Mouse (Mus musculus) spleen, adult 18-20 months (tissue): ENCODE measurements at regions not wholly inside any gene's neighbourhood (a gene's known extent, or its start where the extent isn't known, plus 50 kb on each side); places are given as distances from the start of the nearest gene placed in this dataset.
"Not testable (repeated sequence)": the region's sequence is repeated elsewhere in the genome, so short reads cannot be mapped to it uniquely, and the experiment has no call there.

Experiments used
- DNase-seq, 2 experiments: peaks; one replicate each; pipeline ENCODE4 v3.0.0; 2022; ENCODE audit warnings: mixed read lengths in 2 of 2

- DNase-seq, result peak; percentile 74 to 79
These were observed 113.3 kb downstream of the Tomm20 start for GRCm38 (mm10) chr8:126832163-126832978.

GRCm38 (mm10) chr8:126831312-126832162, 114.1 kb downstream of the Tomm20 start:
- no peak for DNase-seq

GRCm38 (mm10) chr8:126830242-126830530, 115.5 kb downstream of the Tomm20 start:
- no peak for DNase-seq

- DNase-seq, result no peak
These were observed 116.0 kb downstream of the Tomm20 start for GRCm38 (mm10) chr8:126829376-126830241.

- no peak for DNase-seq
These were observed 117.8 kb downstream of the Tomm20 start for GRCm38 (mm10) chr8:126827681-126828383.

GRCm38 (mm10) chr8:126826328-126827285, 119.0 kb downstream of the Tomm20 start:
- no peak for DNase-seq

GRCm38 (mm10) chr8:126825877-126826276, 119.8 kb downstream of the Tomm20 start:
- DNase-seq, result no peak

- DNase-seq, result no peak
These were observed 121.0 kb downstream of the Tomm20 start for GRCm38 (mm10) chr8:126824575-126825208.

GRCm38 (mm10) chr8:126822269-126822668, 123.4 kb downstream of the Tomm20 start:
- DNase-seq, result no peak

GRCm38 (mm10) chr8:126821279-126821678, 124.4 kb downstream of the Tomm20 start:
- DNase-seq, result no peak

GRCm38 (mm10) chr8:126820502-126820901, 125.1 kb downstream of the Tomm20 start:
- no peak for DNase-seq

- DNase-seq, result no peak
These were observed 126.4 kb downstream of the Tomm20 start for GRCm38 (mm10) chr8:126819261-126819660.

- no peak for DNase-seq
These were observed 129.5 kb downstream of the Tomm20 start for GRCm38 (mm10) chr8:126816155-126816554.

GRCm38 (mm10) chr8:126814427-126814826, 131.2 kb downstream of the Tomm20 start:
- no peak for DNase-seq

- DNase-seq, result no peak
These were observed 132.0 kb downstream of the Tomm20 start for GRCm38 (mm10) chr8:126813621-126814020.

- no peak for DNase-seq
These were observed 132.9 kb downstream of the Tomm20 start for GRCm38 (mm10) chr8:126812777-126813176.

GRCm38 (mm10) chr8:126811358-126811757, 134.3 kb downstream of the Tomm20 start:
- not testable (repeated sequence) for DNase-seq

GRCm38 (mm10) chr8:126810516-126810915, 135.1 kb downstream of the Tomm20 start:
- no peak for DNase-seq

GRCm38 (mm10) chr8:126809321-126809720, 136.3 kb downstream of the Tomm20 start:
- no peak for DNase-seq

GRCm38 (mm10) chr8:126808496-126808895, 137.1 kb downstream of the Tomm20 start:
- DNase-seq, result no peak
